Mouse (Mus musculus) thymus, adult 2 months (tissue): ENCODE results near the gene Spata17.

ENCODE experiments used
- CTCF ChIP-seq: fragments of 200-500 bp; IDR thresholded peaks from 2 replicates; pipeline ENCODE4 v1.5.1; 2012; ENCODE audit warnings: mild to moderate bottlenecking, control low read depth, low read length, moderate library complexity, borderline replicate concordance; ENCODE audit not compliant: control insufficient read depth, poor library complexity, insufficient read depth; ENCODE audit errors: extremely low read depth
- POLR2A ChIP-seq: fragments of 200-500 bp; IDR thresholded peaks from 2 replicates; pipeline ENCODE4 v1.6.1; 2012; ENCODE audit warnings: mild to moderate bottlenecking, low read length, control low read depth, moderate library complexity; ENCODE audit not compliant: control insufficient read depth, poor library complexity, insufficient read depth; ENCODE audit errors: extremely low read depth

GRCm38 (mm10) chr1:187010071-187010470, 205.2 kb downstream of the Spata17 start:
- TF ChIP-seq CTCF (no peak), POLR2A (no peak)
